ENCODE assay signal across 9 mouse cellular contexts in the genomic region with DNA sequence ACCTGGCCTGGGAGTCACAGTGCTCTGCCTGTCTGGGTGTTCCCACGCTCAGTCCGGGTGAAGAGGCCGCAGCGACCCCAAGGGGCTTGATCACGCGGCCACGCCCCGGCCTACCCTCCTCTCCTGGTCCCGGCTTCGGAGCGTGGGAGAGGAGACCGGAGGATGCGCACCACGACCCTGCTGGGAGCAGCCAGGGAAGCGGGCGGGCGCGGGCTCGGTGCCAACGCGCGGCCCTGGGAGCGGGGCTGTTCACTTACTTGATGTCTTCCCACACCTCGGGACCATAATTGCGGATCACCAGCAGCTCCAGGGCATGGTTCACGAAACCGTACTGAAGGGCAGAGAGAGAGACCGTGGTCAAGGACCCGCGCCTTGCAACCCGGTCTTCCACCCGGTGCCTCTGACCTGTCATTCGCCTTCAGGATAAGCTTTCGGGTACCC. TPM values are rescaled to one million over a fixed set of nuclear protein-coding genes. Genes with fewer than 3 reads are reported as not detected.
DNase-seq lines count a peak whose midpoint lies in the region; ATAC-seq and TF ChIP-seq lines count a peak whose summit lies in the region.
"Had no signal": no experiment of that assay in that cellular context is flagged by ENCODE, and none has a peak within 500 bp of the region (broad histone marks: within the 10 kb centered on the region; RNA-seq: fewer than 3 reads in every experiment).

No protein-coding gene starts in this region.

- ATAC-seq in forebrain, embryonic 16.5 days, result peak; percentile 60
- ATAC-seq in liver, embryonic 12.5 days, result no peak
- ATAC-seq in neural tube, embryonic 12.5 days (ENCODE audit: low FRiP score, low read depth), result peak; percentile 81
- ATAC-seq: Patski had no signal

- peak overlapping the region; percentile 80 for H3K4me2 ChIP-seq in forebrain, embryonic 16.5 days (ENCODE audit: low read length)
- peak overlapping the region; percentile 58 for H3K4me2 ChIP-seq in liver, embryonic 12.5 days
- peak overlapping the region; percentile 95 for H3K4me2 ChIP-seq in neural tube, embryonic 12.5 days (replicated peaks)

- no peak overlapping the region for H3K9ac ChIP-seq in ES-Bruce4 (ENCODE audit: low read depth, poor library complexity, severe bottlenecking)
- peak overlapping the region; percentile 78 for H3K9ac ChIP-seq in forebrain, embryonic 16.5 days (replicated peaks; ENCODE audit: low read depth, low read length)
- peak overlapping the region; percentile 39; the same call in 1 of the 2 replicates for H3K9ac ChIP-seq in liver, embryonic 12.5 days
- H3K9ac ChIP-seq in neural tube, embryonic 12.5 days, result peak overlapping the region; percentile 58

- H3K27me3 ChIP-seq in ES-Bruce4 (ENCODE audit: control insufficient read depth, insufficient read depth, low read length, poor library complexity, severe bottlenecking), result no peaks in the 10 kb centered on the region
- H3K27me3 ChIP-seq in forebrain, embryonic 16.5 days (replicated peaks; ENCODE audit: control insufficient read depth, insufficient read depth, low read length), result no peaks in the 10 kb centered on the region
- peaks cover 27% of the 10 kb centered on the region for H3K27me3 ChIP-seq in liver, embryonic 12.5 days (replicated peaks)
- no peaks in the 10 kb centered on the region; the same call in 1 of the 2 replicates for H3K27me3 ChIP-seq in neural tube, embryonic 12.5 days (replicated peaks)

- no peak for TF ChIP-seq CTCF in ES-Bruce4 (IDR thresholded peaks at IDR 0.05; ENCODE audit: low read depth, low read length)

- H3K4me1 ChIP-seq in ES-Bruce4 (ENCODE audit: control insufficient read depth, insufficient read depth, low read length), result no peaks in the 10 kb centered on the region
- H3K4me1 ChIP-seq in forebrain, embryonic 16.5 days (replicated peaks; ENCODE audit: control insufficient read depth, insufficient read depth, low read length), result peaks cover 9% of the 10 kb centered on the region
- no peaks in the 10 kb centered on the region for H3K4me1 ChIP-seq in liver, embryonic 12.5 days
- peaks cover 7% of the 10 kb centered on the region for H3K4me1 ChIP-seq in neural tube, embryonic 12.5 days

- TF ChIP-seq POLR2A in ES-Bruce4 (IDR thresholded peaks at IDR 0.05; ENCODE audit: insufficient read depth, low read length), result no peak

- under 1% methylated on average over 34 of the region's 34 CpGs for WGBS in forebrain, embryonic 16.5 days
- 2% methylated on average over 34 of the region's 34 CpGs for WGBS in liver, embryonic 12.5 days (ENCODE audit: insufficient replicate concordance)
- under 1% methylated on average over 34 of the region's 34 CpGs for WGBS in neural tube, embryonic 12.5 days

- no peak for TF ChIP-seq EP300 in ES-Bruce4 (IDR thresholded peaks at IDR 0.05; ENCODE audit: insufficient read depth, low read depth, low read length)

- H3K36me3 ChIP-seq in ES-Bruce4 (ENCODE audit: control insufficient read depth, insufficient read depth, low read length, poor library complexity, severe bottlenecking), result no peaks in the 10 kb centered on the region
- no peaks in the 10 kb centered on the region for H3K36me3 ChIP-seq in forebrain, embryonic 16.5 days (ENCODE audit: control insufficient read depth, insufficient read depth)
- no peaks in the 10 kb centered on the region for H3K36me3 ChIP-seq in liver, embryonic 12.5 days
- H3K36me3 ChIP-seq in neural tube, embryonic 12.5 days, result no peaks in the 10 kb centered on the region

- no peaks in the 10 kb centered on the region for H3K9me3 ChIP-seq in ES-Bruce4 (replicated peaks; ENCODE audit: control insufficient read depth, insufficient read depth, low read length, poor library complexity, severe bottlenecking)
- H3K9me3 ChIP-seq in forebrain, embryonic 16.5 days (ENCODE audit: control insufficient read depth, low read length), result no peaks in the 10 kb centered on the region
- H3K9me3 ChIP-seq in liver, embryonic 12.5 days (replicated peaks), result no peaks in the 10 kb centered on the region
- H3K9me3 ChIP-seq in neural tube, embryonic 12.5 days, result no peaks in the 10 kb centered on the region

- peak overlapping the region; percentile 64 for H3K4me3 ChIP-seq in ES-Bruce4 (ENCODE audit: low read depth, low read length)
- H3K4me3 ChIP-seq in forebrain, embryonic 16.5 days (replicated peaks; ENCODE audit: low read length), result peak overlapping the region; percentile 83
- peak overlapping the region; percentile 50 for H3K4me3 ChIP-seq in liver, embryonic 12.5 days
- H3K4me3 ChIP-seq in neural tube, embryonic 12.5 days, result peak overlapping the region; percentile 50

- H3K27ac ChIP-seq in ES-Bruce4 (ENCODE audit: insufficient read depth, low read length), result no peak overlapping the region
- peak overlapping the region; percentile 85 for H3K27ac ChIP-seq in forebrain, embryonic 16.5 days (ENCODE audit: low read length)
- H3K27ac ChIP-seq in liver, embryonic 12.5 days, result peak overlapping the region; percentile 40; the same call in 1 of the 2 replicates
- no peak overlapping the region for H3K27ac ChIP-seq in neural tube, embryonic 12.5 days

- intact Hi-C loops in heart, postnatal 10 days (cut with DNase I), result no loop called here

- DNase-seq in cerebellum, adult 11-12 months, result peak; percentile 74
- peak; percentile 72 to 73 for DNase-seq in heart, postnatal 10 days
- DNase-seq in kidney, postnatal 25 days, result peak; percentile 25 to 62
- peak; percentile 12 to 31 for DNase-seq in thymus, postnatal 10 days (ENCODE audit: low spot score in 2 of 2)

RNA-seq across cellular contexts. Expression of a gene that starts 0.7 kb away (rescaled TPM):
- 0.37 and 0.76 TPM in 2 replicates for polyA plus RNA-seq in ES-Bruce4 (2011; ENCODE audit: insufficient read depth, insufficient read length, low read depth, missing spikeins)
- polyA plus RNA-seq in forebrain, embryonic 16.5 days (2015; fragmentation: Nextera tagmentation; extraction: Ambion mirVana), result 79.4 and 82.4 TPM in 2 replicates
- 10 to 100 TPM; 22.2 to 29.1 TPM for total RNA-seq in heart, postnatal 10 days (2021)
- 14.1 and 14.7 TPM in 2 replicates for polyA plus RNA-seq in liver, embryonic 12.5 days (2016; fragmentation: Nextera tagmentation; extraction: Ambion mirVana)
- polyA plus RNA-seq in neural tube, embryonic 12.5 days (2016; fragmentation: Nextera tagmentation; extraction: Ambion mirVana), result 10.8 and 12.4 TPM in 2 replicates
- polyA plus RNA-seq: Patski had no signal

Comparison
In these comparisons a context has a peak if more than half of its experiments do, and no peak if none do; other contexts are left out.
1. H3K27ac ChIP-seq: peak in forebrain, embryonic 16.5 days (single experiment) and liver, embryonic 12.5 days (single experiment); none in ES-Bruce4 (single experiment) and neural tube, embryonic 12.5 days (single experiment).
2. DNase-seq: peak in every context shown above with its lines; median percentile 74 in cerebellum, adult 11-12 months; 72 in heart, postnatal 10 days; 44 in kidney, postnatal 25 days; 22 in thymus, postnatal 10 days.
3. Peak in every context shown above with its lines, with median percentiles within 50 percentile points of each other: H3K4me3 ChIP-seq and H3K4me2 ChIP-seq.